Mouse (Mus musculus): Measurements from ENCODE around the gene Srp72. TPM values are rescaled to one million over a fixed set of nuclear protein-coding genes. Genes with fewer than 3 reads are reported as not detected.
"Not testable (repeated sequence)": the region's sequence is repeated elsewhere in the genome, so short reads cannot be mapped to it uniquely, and the experiment has no call there.

Gene Srp72
- polyA plus RNA-seq, 1 experiment = 62.0 TPM

DNA sequence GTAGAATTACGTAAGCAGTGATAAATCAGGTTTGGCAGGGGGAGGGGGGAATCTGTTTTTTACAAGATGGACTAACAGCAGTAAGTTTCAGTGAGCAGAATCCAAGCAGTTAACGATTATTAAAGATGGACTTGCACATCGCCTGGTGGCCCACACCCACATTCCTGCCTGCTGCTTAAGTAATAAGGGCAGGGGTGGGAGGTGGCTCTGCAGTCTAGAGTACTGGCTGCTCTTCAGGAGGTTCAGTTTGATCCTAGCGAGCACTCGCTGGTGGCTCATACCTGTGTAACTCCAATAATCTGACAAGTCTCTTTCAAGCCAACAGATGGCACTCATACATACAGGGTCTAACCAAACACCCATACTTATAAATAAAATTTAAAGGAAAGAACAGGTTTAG lies 14.9 kb upstream of the Srp72 start:
- no peaks in the 10 kb centered on the region for H3K27me3 ChIP-seq (replicated peaks)
- TF ChIP-seq GATA1 (IDR thresholded peaks at IDR 0.05; ENCODE audit: borderline replicate concordance, low read length) (no peak), FLI1 (IDR thresholded peaks at IDR 0.05; ENCODE audit: low read length) (no peak)
- H3K9me3 ChIP-seq = no peaks in the 10 kb centered on the region
- peaks cover 93% of the 10 kb centered on the region for H3K36me3 ChIP-seq (replicated peaks; ENCODE audit: low read length)
- H3K4me3 ChIP-seq (replicated peaks) = no peak overlapping the region
- peaks cover 17% of the 10 kb centered on the region for H3K4me1 ChIP-seq

DNA sequence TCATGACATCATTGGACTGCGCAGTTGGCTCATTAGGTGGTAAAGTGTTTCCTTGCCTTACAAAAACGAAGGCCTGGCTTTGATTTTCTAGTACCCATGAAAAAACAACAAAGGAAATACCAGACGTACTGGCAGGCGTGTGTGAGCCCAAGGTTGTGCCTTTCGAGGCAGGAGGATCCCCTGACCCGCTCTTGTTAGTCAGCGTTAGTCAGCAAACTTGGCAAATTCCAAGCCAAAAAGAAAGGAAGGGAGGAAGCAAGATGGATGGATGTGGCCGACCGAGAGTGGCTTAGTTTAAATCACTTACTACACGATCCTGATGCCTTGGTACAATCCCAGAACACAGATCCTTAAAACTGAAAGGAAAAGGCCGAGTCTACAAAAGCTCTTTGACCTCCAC lies 11.9 kb upstream of the Srp72 start:
- peaks cover 5% of the 10 kb centered on the region; the same call in 1 of the 2 replicates for H3K4me1 ChIP-seq
- H3K27me3 ChIP-seq (replicated peaks) = no peaks in the 10 kb centered on the region
- no peaks in the 10 kb centered on the region for H3K9me3 ChIP-seq
- TF ChIP-seq GATA1 (IDR thresholded peaks at IDR 0.05; ENCODE audit: borderline replicate concordance, low read length) = no peak
- TF ChIP-seq FLI1 (IDR thresholded peaks at IDR 0.05; ENCODE audit: low read length) = no peak
- H3K36me3 ChIP-seq (replicated peaks; ENCODE audit: low read length) = peaks cover 96% of the 10 kb centered on the region
- no peak overlapping the region for H3K4me3 ChIP-seq (replicated peaks)

DNA sequence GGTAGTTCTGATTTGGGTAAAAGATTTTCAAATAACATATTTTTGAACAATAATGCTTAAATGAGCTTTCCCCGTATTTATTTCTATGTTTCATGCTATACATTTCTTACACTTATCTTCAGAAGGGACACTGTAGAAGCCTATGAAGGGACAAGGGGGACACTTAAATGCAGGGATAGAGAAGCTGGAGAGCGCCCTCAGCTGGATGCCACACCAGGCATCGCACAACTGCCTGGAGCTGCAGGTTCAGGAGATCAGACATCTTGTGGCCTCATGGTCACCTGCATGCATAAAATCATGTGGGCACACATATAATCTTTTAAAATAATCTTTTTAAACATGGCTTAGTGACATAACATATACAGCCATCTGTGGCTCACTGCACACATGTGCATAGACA lies 9.8 kb upstream of the Srp72 start:
- H3K4me1 ChIP-seq = no peaks in the 10 kb centered on the region
- peaks cover 98% of the 10 kb centered on the region for H3K36me3 ChIP-seq (replicated peaks; ENCODE audit: low read length)
- no peaks in the 10 kb centered on the region for H3K27me3 ChIP-seq (replicated peaks)
- H3K4me3 ChIP-seq (replicated peaks) = no peak overlapping the region
- H3K9me3 ChIP-seq = no peaks in the 10 kb centered on the region
- TF ChIP-seq GATA1 (IDR thresholded peaks at IDR 0.05; ENCODE audit: borderline replicate concordance, low read length) = no peak
- no peak for TF ChIP-seq FLI1 (IDR thresholded peaks at IDR 0.05; ENCODE audit: low read length)

DNA sequence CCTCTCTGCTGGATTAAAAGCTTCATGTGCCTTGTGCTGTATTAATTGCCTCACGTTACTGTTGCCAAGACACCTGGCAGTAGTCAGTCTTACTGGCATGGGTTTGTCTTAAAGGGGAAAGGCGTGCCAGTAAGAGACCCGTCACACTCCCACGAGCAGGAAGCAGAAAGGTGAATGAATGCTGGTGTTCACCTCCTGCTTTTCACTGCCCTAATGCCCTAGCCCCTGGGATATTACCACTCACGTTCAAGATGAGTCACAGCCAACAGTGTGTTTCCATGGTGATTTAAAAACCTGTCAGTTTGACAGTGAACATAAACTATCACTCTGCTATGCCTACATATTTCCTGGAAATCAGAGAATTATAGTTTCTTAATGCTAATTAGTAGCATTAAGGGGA lies 5.2 kb upstream of the Srp72 start:
- H3K4me3 ChIP-seq (replicated peaks) = no peak overlapping the region
- no peaks in the 10 kb centered on the region for H3K27me3 ChIP-seq (replicated peaks)
- no peak for TF ChIP-seq FLI1 (IDR thresholded peaks at IDR 0.05; ENCODE audit: low read length)
- no peak for TF ChIP-seq GATA1 (IDR thresholded peaks at IDR 0.05; ENCODE audit: borderline replicate concordance, low read length)
- H3K9me3 ChIP-seq = no peaks in the 10 kb centered on the region
- peaks cover 13% of the 10 kb centered on the region for H3K4me1 ChIP-seq
- H3K36me3 ChIP-seq (replicated peaks; ENCODE audit: low read length) = peaks cover 63% of the 10 kb centered on the region

DNA sequence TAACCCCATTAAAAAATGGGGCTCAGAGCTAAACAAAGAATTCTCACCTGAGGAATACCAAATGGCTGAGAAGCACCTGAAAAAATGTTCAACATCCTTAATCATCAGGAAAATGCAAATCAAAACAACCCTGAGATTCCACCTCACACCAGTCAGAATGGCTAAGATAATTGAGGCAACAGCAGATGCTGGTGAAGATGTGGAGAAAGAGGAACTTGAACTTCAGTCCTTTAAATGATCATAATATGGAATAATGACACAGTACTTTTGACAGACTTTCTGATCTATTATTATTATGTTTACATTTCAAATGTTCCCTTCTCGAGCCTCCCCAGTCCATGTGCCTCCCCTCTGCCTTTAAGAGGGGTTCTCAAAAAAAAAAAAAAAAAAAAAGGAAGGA lies 3.4 kb upstream of the Srp72 start:
- Histone ChIP-seq H3K36me3 (replicated peaks; ENCODE audit: low read length) (peaks cover 45% of the 10 kb centered on the region), H3K4me1 (peaks cover 21% of the 10 kb centered on the region)
- H3K9me3 ChIP-seq; H3K4me3 ChIP-seq (replicated peaks); H3K27me3 ChIP-seq (replicated peaks): not testable (repeated sequence)

DNA sequence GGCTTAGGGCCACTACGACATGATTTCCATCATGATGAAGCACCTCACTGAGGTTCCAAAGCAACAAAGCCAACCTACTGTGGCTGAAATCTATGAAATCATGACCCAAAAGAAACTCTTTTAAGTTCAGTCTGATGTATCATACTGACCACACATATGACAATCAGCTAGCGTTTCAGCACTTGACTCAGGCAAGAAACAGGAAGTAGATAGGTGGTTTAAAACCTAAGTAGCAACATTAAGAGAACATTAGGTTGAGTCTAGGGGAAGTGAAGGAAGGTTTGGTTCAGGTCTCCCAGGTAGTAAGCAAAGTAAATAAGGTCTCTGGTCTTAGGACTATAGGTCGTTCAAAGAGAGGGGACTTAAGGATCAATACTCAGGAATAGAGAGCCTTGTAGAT lies 995 bp upstream of the Srp72 start:
- no peaks in the 10 kb centered on the region for H3K9me3 ChIP-seq
- H3K27me3 ChIP-seq (replicated peaks) = no peaks in the 10 kb centered on the region
- peaks cover 25% of the 10 kb centered on the region for H3K4me1 ChIP-seq
- H3K4me3 ChIP-seq (replicated peaks) = peak overlapping the region; percentile 99
- TF ChIP-seq GATA1 (IDR thresholded peaks at IDR 0.05; ENCODE audit: borderline replicate concordance, low read length) (no peak), FLI1 (IDR thresholded peaks at IDR 0.05; ENCODE audit: low read length) (no peak)
- H3K36me3 ChIP-seq (replicated peaks; ENCODE audit: low read length) = peaks cover 43% of the 10 kb centered on the region

DNA sequence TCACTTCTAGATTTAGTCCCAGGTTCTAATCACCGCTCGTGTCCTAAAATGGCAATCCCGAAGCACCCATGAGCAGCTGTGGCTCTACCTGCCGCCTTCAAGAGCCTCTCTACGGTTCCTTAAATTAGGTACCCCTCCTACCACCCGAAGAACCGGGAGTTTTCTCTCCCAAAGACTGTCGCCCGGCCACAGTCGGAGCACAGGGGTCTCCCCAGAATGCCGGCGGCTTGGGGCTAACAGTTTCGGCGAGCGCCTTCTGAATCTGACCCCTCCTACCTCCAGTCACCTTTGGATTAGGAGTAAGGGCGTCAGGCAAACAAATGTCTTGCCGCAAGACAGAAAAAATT lies 303 bp upstream of the Srp72 start:
- Histone ChIP-seq H3K4me3 (replicated peaks) (peak overlapping the region; percentile 99), H3K36me3 (replicated peaks; ENCODE audit: low read length) (peaks cover 40% of the 10 kb centered on the region)
- TF ChIP-seq GATA1 (IDR thresholded peaks at IDR 0.05; ENCODE audit: borderline replicate concordance, low read length) = no peak
- no peak for TF ChIP-seq FLI1 (IDR thresholded peaks at IDR 0.05; ENCODE audit: low read length)

DNA sequence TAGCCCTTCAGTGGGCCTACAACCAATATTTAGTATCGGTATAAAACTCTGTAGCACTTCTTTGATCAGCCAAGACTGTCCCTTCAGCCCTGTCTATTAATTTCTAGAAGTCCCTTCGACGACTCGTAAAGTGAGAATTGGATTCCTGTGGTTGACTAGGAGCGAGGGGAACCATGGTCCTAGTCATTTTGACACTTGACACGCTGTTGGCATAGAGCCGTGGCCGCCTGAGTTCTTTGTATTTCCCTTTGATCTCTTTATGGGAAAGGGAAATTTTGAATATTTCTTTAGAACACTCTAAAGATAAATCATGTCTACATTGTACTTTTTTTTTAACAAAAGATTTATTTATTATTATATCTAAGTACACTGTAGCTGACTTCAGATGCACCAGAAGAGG lies 1.3 kb downstream of the Srp72 start:
- H3K4me1 ChIP-seq = peaks cover 25% of the 10 kb centered on the region
- H3K27me3 ChIP-seq (replicated peaks) = no peaks in the 10 kb centered on the region
- H3K4me3 ChIP-seq (replicated peaks) = peak overlapping the region; percentile 99
- H3K9me3 ChIP-seq = no peaks in the 10 kb centered on the region
- TF ChIP-seq GATA1 (IDR thresholded peaks at IDR 0.05; ENCODE audit: borderline replicate concordance, low read length) = no peak
- TF ChIP-seq FLI1 (IDR thresholded peaks at IDR 0.05; ENCODE audit: low read length) = no peak
- peaks cover 46% of the 10 kb centered on the region for H3K36me3 ChIP-seq (replicated peaks; ENCODE audit: low read length)

More for the DNA sequence above, 303 bp upstream of the Srp72 start:
- Histone ChIP-seq H3K4me1 (peaks cover 25% of the 10 kb centered on the region), H3K9me3 (no peaks in the 10 kb centered on the region), H3K27me3 (replicated peaks) (no peaks in the 10 kb centered on the region)

DNA sequence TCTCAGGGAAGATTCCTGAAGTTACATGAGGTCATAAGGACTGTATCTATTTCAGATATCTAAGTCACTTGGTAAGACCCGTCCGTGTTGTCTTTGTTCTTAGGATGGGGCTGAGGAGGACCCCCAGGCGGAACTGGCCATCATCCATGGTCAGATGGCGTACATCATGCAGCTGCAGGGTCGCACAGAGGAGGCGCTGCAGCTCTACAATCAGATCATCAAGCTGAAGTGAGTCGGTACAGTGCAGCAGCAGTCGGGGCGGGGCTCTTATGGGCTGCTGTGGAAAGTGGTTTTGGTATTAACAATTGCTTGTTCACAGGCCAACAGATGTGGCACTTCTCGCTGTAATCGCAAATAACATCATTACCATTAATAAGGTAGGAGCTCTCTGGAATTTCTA lies 9.5 kb downstream of the Srp72 start:
- no peaks in the 10 kb centered on the region for H3K27me3 ChIP-seq (replicated peaks)
- no peak for TF ChIP-seq FLI1 (IDR thresholded peaks at IDR 0.05; ENCODE audit: low read length)
- no peak for TF ChIP-seq GATA1 (IDR thresholded peaks at IDR 0.05; ENCODE audit: borderline replicate concordance, low read length)
- no peak overlapping the region for H3K4me3 ChIP-seq (replicated peaks)
- H3K9me3 ChIP-seq = no peaks in the 10 kb centered on the region
- H3K36me3 ChIP-seq (replicated peaks; ENCODE audit: low read length) = peaks cover 91% of the 10 kb centered on the region
- H3K4me1 ChIP-seq = no peaks in the 10 kb centered on the region

GRCm38 (mm10) chr5:76990789-76991188 lies 16.3 kb downstream of the Srp72 start:
- no peak overlapping the region for H3K4me3 ChIP-seq (replicated peaks)
- no peaks in the 10 kb centered on the region for H3K9me3 ChIP-seq
- H3K27me3 ChIP-seq (replicated peaks) = no peaks in the 10 kb centered on the region
- H3K4me1 ChIP-seq = peaks cover 6% of the 10 kb centered on the region; the same call in 1 of the 2 replicates
- H3K36me3 ChIP-seq (replicated peaks; ENCODE audit: low read length) = peaks cover 95% of the 10 kb centered on the region
- no peak for TF ChIP-seq GATA1 (IDR thresholded peaks at IDR 0.05; ENCODE audit: borderline replicate concordance, low read length)
- TF ChIP-seq FLI1 (IDR thresholded peaks at IDR 0.05; ENCODE audit: low read length) = no peak

DNA sequence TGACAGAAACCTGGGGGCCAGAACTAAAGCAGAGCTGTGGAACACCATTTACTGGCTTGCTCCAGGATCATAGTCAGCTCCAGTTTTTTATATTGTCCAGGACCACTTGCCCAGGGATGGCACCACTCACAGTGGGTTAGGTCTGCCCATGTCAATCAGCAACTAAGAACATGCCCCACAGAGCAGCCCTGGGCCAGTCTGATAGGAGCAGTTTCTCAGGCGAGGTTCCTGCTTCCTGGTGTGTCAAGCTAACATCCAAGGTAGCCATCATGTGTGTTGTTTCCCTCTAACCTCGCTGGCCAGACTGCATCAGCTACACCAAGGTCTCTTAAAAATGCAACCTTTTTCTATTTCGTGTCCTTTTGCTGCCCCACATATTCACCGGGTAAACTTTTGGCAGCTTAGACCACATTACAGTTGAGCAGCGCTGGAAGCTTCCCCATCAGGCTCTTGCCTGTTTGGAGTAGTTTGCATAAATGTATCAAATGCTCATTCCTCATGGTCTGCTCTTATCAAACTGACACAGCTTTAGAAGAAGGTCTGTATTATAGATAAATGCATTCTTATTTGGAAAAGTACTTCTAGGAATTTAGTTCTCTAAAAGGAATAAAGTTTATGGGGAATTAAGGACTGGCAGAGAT lies 18.8 kb downstream of the Srp72 start:
- H3K36me3 ChIP-seq (replicated peaks; ENCODE audit: low read length) = peaks cover 96% of the 10 kb centered on the region
- peaks cover 6% of the 10 kb centered on the region; the same call in 1 of the 2 replicates for H3K4me1 ChIP-seq
- no peaks in the 10 kb centered on the region for H3K27me3 ChIP-seq (replicated peaks)
- no peaks in the 10 kb centered on the region for H3K9me3 ChIP-seq
- TF ChIP-seq GATA1 (IDR thresholded peaks at IDR 0.05; ENCODE audit: borderline replicate concordance, low read length) = no peak
- no peak for TF ChIP-seq FLI1 (IDR thresholded peaks at IDR 0.05; ENCODE audit: low read length)
- H3K4me3 ChIP-seq (replicated peaks) = no peak overlapping the region
